Mouse (Mus musculus): Measurements from ENCODE around the gene Lor. TPM values are rescaled to one million over a fixed set of nuclear protein-coding genes. Genes with fewer than 3 reads are reported as not detected.

Lor gene
- polyA plus RNA-seq (2015; fragmentation: Nextera tagmentation; extraction: Ambion mirVana): 14.5 and 21.2 TPM in 2 replicates

DNA sequence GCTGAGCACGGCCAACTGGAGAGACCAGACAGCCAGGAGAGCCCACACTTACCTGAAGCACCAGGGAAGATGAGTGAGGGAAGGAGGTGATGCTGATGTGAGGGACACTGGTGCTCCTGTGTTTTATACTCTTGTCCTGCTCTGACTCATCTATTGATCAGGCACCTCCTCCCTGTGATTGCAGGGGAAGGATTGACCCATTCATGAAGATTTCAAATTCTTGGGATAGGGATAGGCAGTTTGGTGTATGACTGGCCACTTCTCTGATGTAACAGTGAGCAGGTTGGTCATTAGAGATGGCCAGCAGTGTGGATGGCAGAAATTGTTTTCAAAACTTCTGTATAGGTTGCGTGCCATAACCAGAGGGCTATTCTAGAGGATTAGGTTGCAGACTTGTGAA, at the start of gene Lor:
TSS of gene Lor (minus strand) at position 101 of the 400 bp plus-strand sequence.

GRCm38 (mm10) chr3:92123847-92124246, 40.9 kb upstream of the Lor start, which contains the start of gene Prr9:
Prr9 (minus strand) TSS chr3:92123947.

Small RNA genes lying within 50 kb of the gene (microRNA-seq; reads per million reads assigned to microRNA genes)
- not detected for gene Gm25145

Other genes with a start within 250 kb of the Lor start
- gene Pglyrp3, start 68.6 kb downstream of the Lor start, polyA plus RNA-seq (2015; fragmentation: Nextera tagmentation; extraction: Ambion mirVana): not detected in 2 replicates
- gene Prr9, start 40.8 kb upstream of the Lor start, polyA plus RNA-seq (2015; fragmentation: Nextera tagmentation; extraction: Ambion mirVana): not detected in 2 replicates
- gene Lelp1, start 59.6 kb upstream of the Lor start, polyA plus RNA-seq (2015; fragmentation: Nextera tagmentation; extraction: Ambion mirVana): not detected in 2 replicates
- gene Sprr2a1, start 132.7 kb upstream of the Lor start, polyA plus RNA-seq (2015; fragmentation: Nextera tagmentation; extraction: Ambion mirVana): not detected in 2 replicates
- gene Sprr2a2, start 132.8 kb upstream of the Lor start, polyA plus RNA-seq (2015; fragmentation: Nextera tagmentation; extraction: Ambion mirVana): not detected in 2 replicates
- not detected in 2 replicates for gene Sprr2a3, start 202.3 kb upstream of the Lor start, polyA plus RNA-seq (2015; fragmentation: Nextera tagmentation; extraction: Ambion mirVana)
- not detected in 2 replicates for gene Sprr2b, start 233.5 kb upstream of the Lor start, polyA plus RNA-seq (2015; fragmentation: Nextera tagmentation; extraction: Ambion mirVana)

Measured in neural tube, postnatal 0 days (tissue).